Mouse (Mus musculus): ENCODE results near the gene Adgrl2.

DNA sequence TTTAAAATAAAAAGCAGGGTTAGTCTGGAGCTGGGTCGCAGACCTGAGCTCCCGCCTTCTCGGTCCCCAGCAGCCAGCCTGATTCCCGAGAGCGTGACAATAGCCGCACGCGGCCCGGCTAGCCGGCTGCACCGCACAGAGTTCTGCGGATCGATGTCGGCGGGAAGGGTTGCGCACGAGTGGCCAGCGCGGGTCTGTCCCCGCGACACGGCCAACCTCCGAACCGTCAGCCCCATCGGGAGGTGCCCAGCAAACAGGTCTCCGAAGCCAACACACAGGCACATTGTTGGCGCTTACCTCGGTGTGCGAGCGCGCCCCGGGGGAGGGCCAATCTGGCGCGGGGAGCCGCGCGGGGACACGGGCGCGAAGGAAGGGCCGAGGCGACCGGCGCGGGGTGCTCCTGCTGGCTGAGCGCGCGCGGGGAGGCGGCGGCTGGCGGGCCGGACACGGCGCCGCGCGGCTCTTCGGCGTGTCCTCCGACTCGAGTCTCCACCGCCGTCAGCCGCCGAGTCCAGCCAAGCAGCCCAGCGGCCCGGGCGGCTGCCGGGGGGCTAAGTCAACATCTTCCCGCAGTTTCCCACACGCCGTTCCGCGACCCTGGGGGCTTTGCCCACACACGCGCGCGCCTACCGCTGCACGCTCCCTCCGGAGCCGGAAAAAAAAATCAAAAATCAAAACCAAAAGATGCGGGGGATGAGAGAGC, 1.9 kb downstream of the Adgrl2 start:
- TF ChIP-seq ZNF384 (IDR thresholded peaks at IDR 0.05; ENCODE audit: low read depth, low read length) (no peak), ZC3H11A (IDR thresholded peaks at IDR 0.05; ENCODE audit: borderline replicate concordance, low read depth, low read length) (no peak), HCFC1 (IDR thresholded peaks at IDR 0.05; ENCODE audit: borderline replicate concordance, insufficient read depth, low read length) (no peak), MAFK (IDR thresholded peaks at IDR 0.05; ENCODE audit: insufficient read depth, low read depth, low read length) (no peak)

All from ES-E14 (cell line).